Mouse (Mus musculus) heart, adult 2 months (tissue): ENCODE data around the gene Ebf1. TPM values are rescaled to one million over a fixed set of nuclear protein-coding genes. Genes with fewer than 3 reads are reported as not detected.
"Not testable (repeated sequence)": the region's sequence is repeated elsewhere in the genome, so short reads cannot be mapped to it uniquely, and the experiment has no call there.

Experiments used
- DNase-seq, 2 experiments: peaks; one replicate each; pipeline ENCODE4 v3.0.0; 2021
- H3K27ac ChIP-seq: fragments of 200-600 bp; 2 replicates; pipeline ENCODE4 v1.8.1; 2022
- H3K27me3 ChIP-seq: fragments of 200-500 bp; 2 replicates; pipeline ENCODE4 v1.6.1; 2012; ENCODE audit warnings: mild to moderate bottlenecking, low read length, inconsistent platforms, mixed read lengths; ENCODE audit not compliant: control insufficient read depth, insufficient read depth
- H3K36me3 ChIP-seq: fragments of 200-500 bp; 2 replicates; pipeline ENCODE4 v1.6.1; 2012; ENCODE audit warnings: low read length, inconsistent platforms; ENCODE audit not compliant: control insufficient read depth, insufficient read depth
- H3K4me1 ChIP-seq: fragments of 200-500 bp; 2 replicates; pipeline ENCODE4 v1.6.1; 2011; ENCODE audit warnings: low read length; ENCODE audit not compliant: control insufficient read depth, insufficient read depth
- H3K4me3 ChIP-seq: fragments of 200-600 bp; 2 replicates; pipeline ENCODE4 v1.8.1; 2022
- H3K79me2 ChIP-seq: fragments of 200-500 bp; replicated peaks from 2 replicates; pipeline ENCODE4 v1.6.1; 2012; ENCODE audit warnings: mild to moderate bottlenecking, inconsistent platforms, low read length, moderate library complexity, mixed read lengths; ENCODE audit not compliant: control insufficient read depth, insufficient read depth
- H3K9ac ChIP-seq: fragments of 200-500 bp; 2 replicates; pipeline ENCODE4 v1.6.1; 2012; ENCODE audit warnings: low read depth, mild to moderate bottlenecking, control low read depth, inconsistent platforms, low read length, mixed read lengths
- CTCF ChIP-seq: fragments of 200-600 bp; IDR thresholded peaks from 2 replicates; pipeline ENCODE4 v1.8.1; 2022; ENCODE audit warnings: antibody characterized with exemption, mild to moderate bottlenecking, moderate library complexity
- EP300 ChIP-seq: fragments of 200-500 bp; IDR thresholded peaks from 2 replicates; pipeline ENCODE4 v1.6.1; 2011; ENCODE audit warnings: low read depth, low read length, control low read depth; ENCODE audit not compliant: insufficient read depth
- POLR2A ChIP-seq: fragments of 200-500 bp; IDR thresholded peaks from 2 replicates; pipeline ENCODE4 v1.6.1; 2011; ENCODE audit warnings: mild to moderate bottlenecking, low read depth, low read length, control low read depth; ENCODE audit not compliant: insufficient read depth
- WGBS: fragments of 180-500 bp; shearing (Covaris S2); methylation state at CpG from one replicate; pipeline ENCODE4 v1.1.7; 2018; 5-methylcytosine and 5-hydroxymethylcytosine counted together
- intact Hi-C: fragments of 180-260 bp; cut with DNase I; formaldehyde crosslinking; loops from one replicate; pipeline ENCODE4 v1.15.1; 2025
- long read RNA-seq: library from polyadenylated mRNA; stranded (forward); transcript quantifications from one replicate; pipeline ENCODE4 v2.0.0, GENCODE M21; 2021
- polyA plus RNA-seq: library from polyadenylated mRNA; depleted of rRNA; stranded (reverse); fragments of >200 nt; gene quantifications from 2 replicates; pipeline ENCODE4 v1.2.3, GENCODE M21; 2012; rRNA removed
- total RNA-seq, 2 experiments: library from RNA; stranded (reverse); gene quantifications; 2 replicates each; pipeline ENCODE4 v1.2.3; 2021

Gene Ebf1
- total RNA-seq (10 to 100 TPM; 11.4 to 12.2 TPM), polyA plus RNA-seq (13.6 and 16.8 TPM in 2 replicates)
- long read RNA-seq, partial matches to known transcripts, result 0 of 2 reads
- long read RNA-seq, other reads (novel, unspliced or antisense), result 2 of 2 reads

GRCm38 (mm10) chr11:44616788-44617712 lies at the start of gene Ebf1:
TSS of gene Ebf1 (plus strand) at chr11:44617317.
- peak within 1 kb of the TSS; percentile 73 for H3K4me3 ChIP-seq
- peak; percentile 92 to 94 for DNase-seq
- no peaks in the 10 kb centered on the region for H3K79me2 ChIP-seq
- intact Hi-C loops, result loop anchor here (5.0 to 10.0 kb wide), 2 partner anchors 90 to 208 kb away; no protein-coding TSS in a partner anchor
- peaks cover 3% of the 10 kb centered on the region; the same call in 1 of the 2 replicates for H3K4me1 ChIP-seq
- peaks cover under 1% of the 10 kb centered on the region; the same call in 1 of the 2 replicates for H3K36me3 ChIP-seq
- peak within 1 kb of the TSS; percentile 98 for H3K27ac ChIP-seq
- peak; percentile 82 for TF ChIP-seq EP300
- TF ChIP-seq POLR2A, result peak; percentile 100
- TF ChIP-seq CTCF, result 0 out of 2 replicates have a peak, but pooled peaks have one; percentile 23
- H3K27me3 ChIP-seq, result 0 out of 2 replicates have a peak, but pooled peaks cover 1% of the 10 kb centered on the region
- peak within 1 kb of the TSS; percentile 99 for H3K9ac ChIP-seq
- WGBS, result under 1% methylated on average over 29 of the region's 31 CpGs

GRCm38 (mm10) chr11:44570336-44570735 lies 46.8 kb upstream of the Ebf1 start:
- H3K27me3 ChIP-seq, DNase-seq, intact Hi-C loops, H3K4me3 ChIP-seq, H3K4me1 ChIP-seq, H3K27ac ChIP-seq, H3K9ac ChIP-seq, H3K36me3 ChIP-seq, H3K79me2 ChIP-seq: not testable (repeated sequence)
- 72% methylated on average over 4 of the region's 4 CpGs for WGBS

- H3K79me2 ChIP-seq, result no peaks in the 10 kb centered on the region
- intact Hi-C loops, result no loop called here
- H3K9ac ChIP-seq, result no peak overlapping the region
- H3K4me1 ChIP-seq, result no peaks in the 10 kb centered on the region
- no peak for TF ChIP-seq CTCF
- TF ChIP-seq EP300, result no peak
- TF ChIP-seq POLR2A, result no peak
- no peak overlapping the region for H3K27ac ChIP-seq
- no peaks in the 10 kb centered on the region for H3K36me3 ChIP-seq
- WGBS, result 97% methylated on average over 5 of the region's 5 CpGs
- DNase-seq, result no peak
- no peaks in the 10 kb centered on the region for H3K27me3 ChIP-seq
- no peak overlapping the region for H3K4me3 ChIP-seq
Measured at GRCm38 (mm10) chr11:44572781-44573180, 44.3 kb upstream of the Ebf1 start.

- Histone ChIP-seq H3K27me3 (no peaks in the 10 kb centered on the region), H3K27ac (no peak overlapping the region), H3K36me3 (no peaks in the 10 kb centered on the region), H3K9ac (no peak overlapping the region), H3K4me1 (no peaks in the 10 kb centered on the region), H3K79me2 (no peaks in the 10 kb centered on the region), H3K4me3 (no peak overlapping the region)
- intact Hi-C loops, result no loop called here
- 67% methylated on average over 3 of the region's 3 CpGs for WGBS
- no peak for TF ChIP-seq EP300
- TF ChIP-seq POLR2A, result no peak
- TF ChIP-seq CTCF, result no peak
- no peak for DNase-seq
Measured at GRCm38 (mm10) chr11:44573396-44573795, 43.7 kb upstream of the Ebf1 start.

GRCm38 (mm10) chr11:44574391-44574790 lies 42.7 kb upstream of the Ebf1 start:
- Histone ChIP-seq H3K4me3 (no peak overlapping the region), H3K27ac (no peak overlapping the region), H3K27me3 (no peaks in the 10 kb centered on the region), H3K9ac (no peak overlapping the region), H3K36me3 (no peaks in the 10 kb centered on the region), H3K4me1 (no peaks in the 10 kb centered on the region), H3K79me2 (no peaks in the 10 kb centered on the region)
- intact Hi-C loops, result no loop called here
- no peak for DNase-seq
- TF ChIP-seq CTCF, result no peak
- no peak for TF ChIP-seq POLR2A
- TF ChIP-seq EP300, result no peak
- WGBS, result 88% methylated on average over 8 of the region's 8 CpGs

- Histone ChIP-seq H3K79me2 (no peaks in the 10 kb centered on the region), H3K27ac (no peak overlapping the region), H3K27me3 (no peaks in the 10 kb centered on the region), H3K36me3 (no peaks in the 10 kb centered on the region), H3K4me1 (no peaks in the 10 kb centered on the region), H3K4me3 (no peak overlapping the region), H3K9ac (no peak overlapping the region)
- intact Hi-C loops, result no loop called here
- TF ChIP-seq EP300, result no peak
- TF ChIP-seq CTCF, result no peak
- TF ChIP-seq POLR2A, result no peak
- 95% methylated on average over 5 of the region's 5 CpGs for WGBS
- peak in 1 of 2 experiments; percentile 47 for DNase-seq
Measured at GRCm38 (mm10) chr11:44574820-44575219, 42.3 kb upstream of the Ebf1 start.
